Comparison of ENCODE assay signal across 26 mouse cellular contexts in the genomic region with DNA sequence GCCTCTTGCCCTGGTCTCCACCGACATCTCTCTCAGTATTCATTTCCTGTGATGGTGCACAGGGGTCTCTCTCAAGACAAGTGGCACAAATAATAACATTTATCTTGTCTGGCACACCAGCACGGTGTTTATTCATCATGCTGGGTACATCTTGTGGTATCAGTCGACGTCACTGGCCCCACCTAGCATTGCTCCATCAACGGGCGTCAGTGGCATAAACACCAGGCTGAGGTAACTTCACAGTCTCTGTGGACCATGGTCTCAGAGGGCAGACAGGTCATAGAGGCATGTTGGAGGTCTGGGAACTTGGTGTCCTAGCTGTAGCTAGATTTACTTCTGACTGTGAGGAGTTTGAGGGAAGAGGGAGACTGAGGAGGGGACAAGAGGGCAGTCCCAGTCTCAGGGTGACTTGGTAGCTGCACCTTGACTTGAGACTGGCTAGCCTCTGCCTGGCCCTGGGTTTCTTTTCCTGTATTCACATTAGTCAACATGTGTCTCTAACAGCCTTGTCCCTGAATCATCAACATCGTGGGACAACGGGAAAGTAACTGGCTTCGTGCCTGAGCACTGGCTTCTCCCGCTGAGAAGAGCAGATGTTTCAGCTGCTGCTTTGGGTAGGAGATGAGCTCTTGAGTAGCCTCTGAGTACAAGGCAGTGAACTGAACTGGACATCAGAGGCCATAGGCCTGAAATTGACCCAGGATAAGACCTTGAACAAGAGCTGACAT. TPM values are rescaled to one million over a fixed set of nuclear protein-coding genes. Genes with fewer than 3 reads are reported as not detected.
A peak's percentile ranks its signal among the peaks of the same experiment; 100 is the strongest.
DNase-seq lines count a peak whose midpoint lies in the region; ATAC-seq and TF ChIP-seq lines count a peak whose summit lies in the region.
"Had no signal": no experiment of that assay in that cellular context is flagged by ENCODE, and none has a peak within 500 bp of the region (broad histone marks: within the 10 kb centered on the region; RNA-seq: fewer than 3 reads in every experiment).

No protein-coding gene starts in this region.

- no peak overlapping the region for H3ac ChIP-seq in myocyte (ENCODE audit: control insufficient read depth, insufficient read length)

- peak; percentile 24; the same call in 1 of the 2 replicates for TF ChIP-seq EP300 in lung, postnatal 0 days (IDR thresholded peaks at IDR 0.05)

- H3K4me1 ChIP-seq in heart, embryonic 10.5 days: no peaks in the 10 kb centered on the region
- no peaks in the 10 kb centered on the region for H3K4me1 ChIP-seq in lung, postnatal 0 days (ENCODE audit: insufficient read depth, low read depth, low read length)
- no peaks in the 10 kb centered on the region for H3K4me1 ChIP-seq in kidney, adult 2 months (ENCODE audit: control insufficient read depth, insufficient read depth, low read length)

- H3K79me2 ChIP-seq in myocyte (ENCODE audit: control insufficient read depth, insufficient read depth): no peaks in the 10 kb centered on the region

- no peak overlapping the region for H3K4me2 ChIP-seq in lung, postnatal 0 days (replicated peaks; ENCODE audit: low read depth, low read length)
- H3K4me2 ChIP-seq in myocyte (ENCODE audit: low read depth): peak overlapping the region; percentile 41

- no peak overlapping the region for H3K4me3 ChIP-seq in heart, embryonic 10.5 days
- no peak overlapping the region for H3K4me3 ChIP-seq in lung, postnatal 0 days (ENCODE audit: low read depth, low read length)
- H3K4me3 ChIP-seq in myocyte: no peak overlapping the region
- no peak overlapping the region for H3K4me3 ChIP-seq in kidney, adult 2 months (ENCODE audit: insufficient read depth, low read depth, low read length)
- H3K4me3 ChIP-seq: erythroblast, embryonic 14.5 days; layer of hippocampus, adult 2 months had no signal

- ATAC-seq in lung, postnatal 0 days: no peak
- ATAC-seq in activated CD4-positive, CD25-positive, alpha-beta regulatory T cell, adult 4 months: no peak
- ATAC-seq: forebrain, embryonic 14.5 days; hindbrain, embryonic 16.5 days; midbrain, embryonic 16.5 days had no signal

- no peaks in the 10 kb centered on the region for H3K36me3 ChIP-seq in heart, embryonic 10.5 days
- no peaks in the 10 kb centered on the region for H3K36me3 ChIP-seq in lung, postnatal 0 days (ENCODE audit: insufficient read depth, low read length)
- H3K36me3 ChIP-seq in myocyte (ENCODE audit: control insufficient read depth, insufficient read depth): no peaks in the 10 kb centered on the region
- no peaks in the 10 kb centered on the region for H3K36me3 ChIP-seq in kidney, adult 2 months (ENCODE audit: control insufficient read depth, insufficient read depth, low read length)

- H3K27me3 ChIP-seq in heart, embryonic 10.5 days (ENCODE audit: insufficient read depth, poor library complexity, severe bottlenecking): peaks cover 4% of the 10 kb centered on the region; the same call in 1 of the 2 replicates
- H3K27me3 ChIP-seq in lung, postnatal 0 days (replicated peaks; ENCODE audit: insufficient read depth, low read length): no peaks in the 10 kb centered on the region
- peaks cover 13% of the 10 kb centered on the region for H3K27me3 ChIP-seq in myocyte (ENCODE audit: control insufficient read depth, insufficient read depth, insufficient read length)
- no peaks in the 10 kb centered on the region for H3K27me3 ChIP-seq in kidney, adult 2 months (replicated peaks; ENCODE audit: control insufficient read depth, insufficient read depth, low read length)

- no peak overlapping the region for H3K9ac ChIP-seq in lung, postnatal 0 days (replicated peaks; ENCODE audit: low read depth)

- intact Hi-C loops in heart, postnatal 25 days (cut with DNase I): no loop called here

- no peak for DNase-seq in heart, embryonic 10.5 days (ENCODE audit: low spot score)
- DNase-seq in heart, postnatal 25 days (ENCODE audit: low spot score): no peak
- no peak for DNase-seq in lung, postnatal 0 days (ENCODE audit: low spot score)
- DNase-seq in lung, postnatal 10 days: no peak
- peak; percentile 55 to 57 for DNase-seq in adrenal gland, postnatal 36 days
- DNase-seq in kidney, adult 2 months: no peak
- DNase-seq: cerebellum, adult 11-12 months; kidney, adult 11 months; kidney, postnatal 10 days; right cerebral cortex, postnatal 25 days had no signal

- TF ChIP-seq CTCF in lung, postnatal 0 days (IDR thresholded peaks at IDR 0.05): no peak
- TF ChIP-seq CTCF in kidney, adult 2 months (conservative IDR thresholded peaks at IDR 0.05; ENCODE audit: insufficient read depth, insufficient read length, low read depth, low read length): no peak

- no peak for TF ChIP-seq POLR2A in myocyte (IDR thresholded peaks at IDR 0.05; ENCODE audit: insufficient read length, low read depth)
- TF ChIP-seq POLR2A in kidney, adult 2 months (IDR thresholded peaks at IDR 0.05; ENCODE audit: low read depth, low read length): no peak

- H3K9me3 ChIP-seq in heart, embryonic 10.5 days: no peaks in the 10 kb centered on the region
- no peaks in the 10 kb centered on the region for H3K9me3 ChIP-seq in lung, postnatal 0 days (ENCODE audit: low read length)

- peak overlapping the region; percentile 42; the same call in 1 of the 2 replicates for H3K27ac ChIP-seq in heart, embryonic 10.5 days
- no peak overlapping the region for H3K27ac ChIP-seq in lung, postnatal 0 days (ENCODE audit: low read length)
- H3K27ac ChIP-seq in kidney, adult 2 months (ENCODE audit: insufficient read depth, low read depth, low read length): no peak overlapping the region
- H3K27ac ChIP-seq: layer of hippocampus, adult 2 months had no signal

- WGBS in heart, embryonic 10.5 days: 84% methylated on average over 10 of the region's 10 CpGs
- WGBS in lung, postnatal 0 days: 70% methylated on average over 10 of the region's 10 CpGs
- 82% methylated on average over 10 of the region's 10 CpGs for WGBS in kidney, adult 2 months

TF ChIP-seq in myocyte, 11 proteins besides CTCF, POLR2A, EP300 and RAD21 (continues in another document):
- TF ChIP-seq MYOD1 (IDR thresholded peaks at IDR 0.05; ENCODE audit: control insufficient read depth in 1 of 3, insufficient read length in 2 of 3, low read depth in 2 of 3): no peak
- TF ChIP-seq TCF3 (IDR thresholded peaks at IDR 0.05; ENCODE audit: insufficient read length, low read depth): no peak
- TF ChIP-seq TCF12 (IDR thresholded peaks at IDR 0.05; ENCODE audit: insufficient read depth, poor library complexity, severe bottlenecking): no peak
- TF ChIP-seq SRF (IDR thresholded peaks at IDR 0.05; ENCODE audit: control insufficient read depth, insufficient read length, low read depth): no peak
- no peak for TF ChIP-seq MYOG (IDR thresholded peaks at IDR 0.05; ENCODE audit: control insufficient read depth in 1 of 3, insufficient read depth in 1 of 3, insufficient read length in 2 of 3, low read depth in 2 of 3)
- TF ChIP-seq USF1 (IDR thresholded peaks at IDR 0.05; ENCODE audit: low read depth): no peak
- TF ChIP-seq CEBPB (IDR thresholded peaks at IDR 0.05; ENCODE audit: insufficient read depth, poor library complexity, severe bottlenecking): no peak
- no peak for TF ChIP-seq E2F4 (IDR thresholded peaks at IDR 0.05; ENCODE audit: insufficient read depth)
- no peak for TF ChIP-seq MAX (IDR thresholded peaks at IDR 0.05; ENCODE audit: low read depth)

RNA-seq across cellular contexts. Expression of a gene that starts 11.6 kb away (rescaled TPM):
- 0.23 TPM in 1 of 2 replicates, not detected in the other for polyA plus RNA-seq in heart, embryonic 10.5 days (2016; fragmentation: Nextera tagmentation; extraction: Ambion mirVana)
- total RNA-seq in heart, postnatal 25 days (2021): not detected
- polyA plus RNA-seq in lung, postnatal 0 days (2015; fragmentation: Nextera tagmentation; extraction: Ambion mirVana): 0.06 and 0.24 TPM in 2 replicates
- total RNA-seq in adrenal gland, postnatal 36 days (2021): 1 to 10 TPM in 1 of 2 experiments, not detected in 1; 1.1 TPM
- polyA plus RNA-seq in myocyte (2012; fragmentation: generic; extraction: Trizol): not detected
- not detected for polyA plus RNA-seq in activated CD4-positive, CD25-positive, alpha-beta regulatory T cell, adult 4 months (2017; shearing (Covaris generic))
- 0.16 TPM in 1 of 2 replicates, not detected in the other for polyA plus RNA-seq in kidney, adult 2 months (2012; rRNA removed)
- total RNA-seq: heart, postnatal 14 days; layer of hippocampus, adult 2 months; left cerebral cortex, adult 18-20 months; MEL had no signal
- polyA plus RNA-seq: brain, embryonic 14.5 days; embryonic facial prominence, embryonic 11.5 days; erythroblast, embryonic 14.5 days; forebrain, embryonic 14.5 days; hindbrain, embryonic 16.5 days; midbrain, embryonic 16.5 days; neural tube, embryonic 14.5 days had no signal

RNA-seq across cellular contexts. Expression of a gene that starts 16.0 kb away (rescaled TPM):
- polyA plus RNA-seq in heart, embryonic 10.5 days (2016; fragmentation: Nextera tagmentation; extraction: Ambion mirVana): 47.6 and 62.5 TPM in 2 replicates
- 10 to 100 TPM; 18.5 to 19.4 TPM for total RNA-seq in heart, postnatal 25 days (2021)
- 27.5 and 28.8 TPM in 2 replicates for polyA plus RNA-seq in lung, postnatal 0 days (2015; fragmentation: Nextera tagmentation; extraction: Ambion mirVana)
- 10 to 100 TPM; 43.1 to 56.4 TPM for total RNA-seq in adrenal gland, postnatal 36 days (2021)
- polyA plus RNA-seq in myocyte (2012; fragmentation: generic; extraction: Trizol): 33.1 TPM
- polyA plus RNA-seq in activated CD4-positive, CD25-positive, alpha-beta regulatory T cell, adult 4 months (2017; shearing (Covaris generic)): 10 to 100 TPM; 32.5 to 40.7 TPM
- 16.6 and 19.3 TPM in 2 replicates for polyA plus RNA-seq in kidney, adult 2 months (2012; rRNA removed)

RNA-seq across cellular contexts. Expression of a gene that starts 16.3 kb away (rescaled TPM):
- polyA plus RNA-seq in heart, embryonic 10.5 days (2016; fragmentation: Nextera tagmentation; extraction: Ambion mirVana): 0.07 and 1.2 TPM in 2 replicates
- not detected for total RNA-seq in heart, postnatal 25 days (2021)
- 0.06 TPM in 1 of 2 replicates, not detected in the other for polyA plus RNA-seq in lung, postnatal 0 days (2015; fragmentation: Nextera tagmentation; extraction: Ambion mirVana)
- under 1 TPM in 1 of 2 experiments, not detected in 1; 0.17 TPM for total RNA-seq in adrenal gland, postnatal 36 days (2021)
- not detected for polyA plus RNA-seq in myocyte (2012; fragmentation: generic; extraction: Trizol)
- polyA plus RNA-seq in activated CD4-positive, CD25-positive, alpha-beta regulatory T cell, adult 4 months (2017; shearing (Covaris generic)): not detected
- 5.7 and 6.9 TPM in 2 replicates for polyA plus RNA-seq in kidney, adult 2 months (2012; rRNA removed)
- total RNA-seq: gastrocnemius, adult 18-20 months; layer of hippocampus, adult 2 months; left cerebral cortex, adult 18-20 months; MEL had no signal
- polyA plus RNA-seq: embryonic facial prominence, embryonic 11.5 days; erythroblast, embryonic 14.5 days; forebrain, embryonic 14.5 days; gonadal fat pad, adult 2 months; hindbrain, embryonic 16.5 days; limb, embryonic 11.5 days; midbrain, embryonic 16.5 days; neural tube, embryonic 14.5 days had no signal

RNA-seq across cellular contexts. Expression of a gene that starts 21.4 kb away (rescaled TPM):
- not detected in 2 replicates for polyA plus RNA-seq in heart, embryonic 10.5 days (2016; fragmentation: Nextera tagmentation; extraction: Ambion mirVana)
- total RNA-seq in heart, postnatal 25 days (2021): not detected
- not detected in 2 replicates for polyA plus RNA-seq in lung, postnatal 0 days (2015; fragmentation: Nextera tagmentation; extraction: Ambion mirVana)
- 10 to 100 TPM in 1 of 2 experiments, 1 to 10 TPM in 1; 6.8 to 12.5 TPM for total RNA-seq in adrenal gland, postnatal 36 days (2021)
- polyA plus RNA-seq in myocyte (2012; fragmentation: generic; extraction: Trizol): not detected
- not detected for polyA plus RNA-seq in activated CD4-positive, CD25-positive, alpha-beta regulatory T cell, adult 4 months (2017; shearing (Covaris generic))
- polyA plus RNA-seq in kidney, adult 2 months (2012; rRNA removed): 39.2 and 43.8 TPM in 2 replicates
- total RNA-seq: heart, postnatal 14 days; MEL had no signal
- polyA plus RNA-seq: brain, embryonic 14.5 days; embryonic facial prominence, embryonic 11.5 days; erythroblast, embryonic 14.5 days; forebrain, embryonic 14.5 days; hindbrain, embryonic 16.5 days; limb, embryonic 11.5 days; midbrain, embryonic 16.5 days; neural tube, embryonic 14.5 days had no signal

RNA-seq across cellular contexts. Expression of a gene that starts 26.0 kb away (rescaled TPM):
- polyA plus RNA-seq in heart, embryonic 10.5 days (2016; fragmentation: Nextera tagmentation; extraction: Ambion mirVana): 16.8 and 22.8 TPM in 2 replicates
- 1 to 10 TPM; 5.8 to 7.9 TPM for total RNA-seq in heart, postnatal 25 days (2021)
- polyA plus RNA-seq in lung, postnatal 0 days (2015; fragmentation: Nextera tagmentation; extraction: Ambion mirVana): 9.3 and 9.9 TPM in 2 replicates
- total RNA-seq in adrenal gland, postnatal 36 days (2021): 10 to 100 TPM in 1 of 2 experiments, 1 to 10 TPM in 1; 8.5 to 11.7 TPM
- 9.5 TPM for polyA plus RNA-seq in myocyte (2012; fragmentation: generic; extraction: Trizol)
- 10 to 100 TPM; 15.7 to 16.6 TPM for polyA plus RNA-seq in activated CD4-positive, CD25-positive, alpha-beta regulatory T cell, adult 4 months (2017; shearing (Covaris generic))
- 7.1 and 7.8 TPM in 2 replicates for polyA plus RNA-seq in kidney, adult 2 months (2012; rRNA removed)

Comparison
In these comparisons a context has a peak if more than half of its experiments do, and no peak if none do; other contexts are left out.
1. DNase-seq: peak in adrenal gland, postnatal 36 days (2 of 2); none in heart, embryonic 10.5 days (single experiment), heart, postnatal 25 days (single experiment), lung, postnatal 0 days (single experiment), lung, postnatal 10 days (single experiment) and kidney, adult 2 months (single experiment).